In genomic region chr4:44703686-44704368, GRCm38 (mm10) we compare ENCODE assay signal across 8 mouse cellular contexts. TPM values are rescaled to one million over a fixed set of nuclear protein-coding genes. Genes with fewer than 3 reads are reported as not detected.
A peak's percentile ranks its signal among the peaks of the same experiment; 100 is the strongest.
DNase-seq lines count a peak whose midpoint lies in the region; ATAC-seq lines count a peak whose summit lies in the region.

No protein-coding gene starts in this region.

- no peak for ATAC-seq in liver, embryonic 11.5 days (replicated peaks; ENCODE audit: low FRiP score)
- ATAC-seq in embryonic facial prominence, embryonic 11.5 days (replicated peaks; ENCODE audit: insufficient number of reproducible peaks, low FRiP score, low TSS enrichment, low read depth): 0 out of 2 replicates have a peak, but pooled peaks have one; percentile 4
- ATAC-seq in hindbrain, embryonic 14.5 days (ENCODE audit: low FRiP score): no peak; the same call in 1 of the 2 replicates
- ATAC-seq in midbrain, embryonic 16.5 days: no peak

- H3K27me3 ChIP-seq in liver, embryonic 11.5 days (replicated peaks; ENCODE audit: control insufficient read depth, insufficient read depth, low read length): peaks cover 98% of the 10 kb centered on the region
- H3K27me3 ChIP-seq in embryonic facial prominence, embryonic 11.5 days (ENCODE audit: control insufficient read depth, insufficient read depth, low read length): peaks cover 90% of the 10 kb centered on the region
- H3K27me3 ChIP-seq in hindbrain, embryonic 14.5 days (ENCODE audit: control insufficient read depth, insufficient read depth, low read length): peaks cover 90% of the 10 kb centered on the region
- peaks cover 70% of the 10 kb centered on the region for H3K27me3 ChIP-seq in midbrain, embryonic 16.5 days (ENCODE audit: control insufficient read depth, insufficient read depth, low read depth, low read length)

- no peak overlapping the region for H3K9ac ChIP-seq in liver, embryonic 11.5 days (ENCODE audit: low read depth, low read length)
- no peak overlapping the region for H3K9ac ChIP-seq in embryonic facial prominence, embryonic 11.5 days (replicated peaks; ENCODE audit: low read length)
- H3K9ac ChIP-seq in hindbrain, embryonic 14.5 days: peak overlapping the region; percentile 46
- H3K9ac ChIP-seq in midbrain, embryonic 16.5 days (ENCODE audit: low read depth, low read length): peak overlapping the region; percentile 38

- H3K9me3 ChIP-seq in liver, embryonic 11.5 days (ENCODE audit: control insufficient read depth, low read length): no peaks in the 10 kb centered on the region
- no peaks in the 10 kb centered on the region for H3K9me3 ChIP-seq in embryonic facial prominence, embryonic 11.5 days (replicated peaks; ENCODE audit: control insufficient read depth, low read length)
- no peaks in the 10 kb centered on the region for H3K9me3 ChIP-seq in hindbrain, embryonic 14.5 days (ENCODE audit: control insufficient read depth, low read length)
- no peaks in the 10 kb centered on the region for H3K9me3 ChIP-seq in midbrain, embryonic 16.5 days (replicated peaks; ENCODE audit: control insufficient read depth, low read length, poor library complexity, severe bottlenecking)

- DNase-seq in liver, embryonic 11.5 days (ENCODE audit: low spot score): peak; percentile 39
- DNase-seq in liver: no peak
- DNase-seq in embryonic facial prominence, embryonic 11.5 days (ENCODE audit: low spot score): peak; percentile 10
- no peak for DNase-seq in hindbrain, embryonic 14.5 days (ENCODE audit: low spot score)
- no peak for DNase-seq in natural killer cell, adult 2 months (ENCODE audit: low spot score in 2 of 2)
- no peak for DNase-seq in layer of hippocampus, adult 8-10 months (ENCODE audit: low spot score in 2 of 2)
- no peak for DNase-seq in left cerebral cortex, adult 9 months (ENCODE audit: low spot score in 2 of 2)

- peak overlapping the region; percentile 71 for H3K4me2 ChIP-seq in liver, embryonic 11.5 days
- peak overlapping the region; percentile 70 for H3K4me2 ChIP-seq in embryonic facial prominence, embryonic 11.5 days (ENCODE audit: low read depth, low read length)
- H3K4me2 ChIP-seq in hindbrain, embryonic 14.5 days (replicated peaks): peak overlapping the region; percentile 62
- H3K4me2 ChIP-seq in midbrain, embryonic 16.5 days (ENCODE audit: low read length): peak overlapping the region; percentile 57

- H3K4me3 ChIP-seq in liver, embryonic 11.5 days (ENCODE audit: low read depth, low read length): peak overlapping the region; percentile 37
- H3K4me3 ChIP-seq in embryonic facial prominence, embryonic 11.5 days (ENCODE audit: low read depth, low read length): peak overlapping the region; percentile 37
- peak overlapping the region; percentile 44 for H3K4me3 ChIP-seq in hindbrain, embryonic 14.5 days (replicated peaks; ENCODE audit: low read length)
- peak overlapping the region; percentile 41 for H3K4me3 ChIP-seq in midbrain, embryonic 16.5 days (ENCODE audit: low read depth, low read length)

- 2% methylated on average over 66 of the region's 66 CpGs for WGBS in liver, embryonic 11.5 days
- under 1% methylated on average over 64 of the region's 66 CpGs for WGBS in embryonic facial prominence, embryonic 11.5 days
- under 1% methylated on average over 66 of the region's 66 CpGs for WGBS in hindbrain, embryonic 14.5 days
- WGBS in midbrain, embryonic 16.5 days: under 1% methylated on average over 64 of the region's 66 CpGs

- H3K27ac ChIP-seq in liver, embryonic 11.5 days (ENCODE audit: low read depth, low read length): no peak overlapping the region
- H3K27ac ChIP-seq in embryonic facial prominence, embryonic 11.5 days (replicated peaks; ENCODE audit: low read depth, low read length): no peak overlapping the region
- H3K27ac ChIP-seq in hindbrain, embryonic 14.5 days: peak overlapping the region; percentile 36; the same call in 1 of the 2 replicates
- peak overlapping the region; percentile 45; the same call in 1 of the 2 replicates for H3K27ac ChIP-seq in midbrain, embryonic 16.5 days (ENCODE audit: low read length)

- H3K36me3 ChIP-seq in liver, embryonic 11.5 days (ENCODE audit: control insufficient read depth, insufficient read depth, low read length): no peaks in the 10 kb centered on the region
- H3K36me3 ChIP-seq in embryonic facial prominence, embryonic 11.5 days (replicated peaks; ENCODE audit: control insufficient read depth, insufficient read depth, low read depth, low read length): no peaks in the 10 kb centered on the region
- no peaks in the 10 kb centered on the region for H3K36me3 ChIP-seq in hindbrain, embryonic 14.5 days (replicated peaks; ENCODE audit: control insufficient read depth, insufficient read depth)
- H3K36me3 ChIP-seq in midbrain, embryonic 16.5 days (ENCODE audit: control insufficient read depth, insufficient read depth, low read length): no peaks in the 10 kb centered on the region

- 0 out of 2 replicates have a peak, but pooled peaks cover 2% of the 10 kb centered on the region for H3K4me1 ChIP-seq in liver, embryonic 11.5 days (replicated peaks; ENCODE audit: control insufficient read depth, insufficient read depth, low read length)
- H3K4me1 ChIP-seq in embryonic facial prominence, embryonic 11.5 days (ENCODE audit: control insufficient read depth, insufficient read depth, low read length): peaks cover 7% of the 10 kb centered on the region
- peaks cover 6% of the 10 kb centered on the region for H3K4me1 ChIP-seq in hindbrain, embryonic 14.5 days (replicated peaks; ENCODE audit: control insufficient read depth, insufficient read depth, low read length)
- H3K4me1 ChIP-seq in midbrain, embryonic 16.5 days (ENCODE audit: control insufficient read depth, insufficient read depth, low read length): peaks cover 10% of the 10 kb centered on the region; the same call in 1 of the 2 replicates

RNA-seq across cellular contexts. Expression of gene Pax5, which starts 6.5 kb away (rescaled TPM):
- not detected in 2 replicates for polyA plus RNA-seq in liver, embryonic 11.5 days (2014; fragmentation: Nextera tagmentation; extraction: Ambion mirVana)
- 0.28 and 0.72 TPM in 2 replicates for polyA plus RNA-seq in embryonic facial prominence, embryonic 11.5 days (2014; fragmentation: Nextera tagmentation; extraction: Ambion mirVana)
- polyA plus RNA-seq in hindbrain, embryonic 14.5 days (2014; fragmentation: Nextera tagmentation; extraction: Ambion mirVana): 1.8 and 1.9 TPM in 2 replicates
- polyA plus RNA-seq in midbrain, embryonic 16.5 days (2015; fragmentation: Nextera tagmentation; extraction: Ambion mirVana): 3.6 and 4.8 TPM in 2 replicates
- under 1 TPM; 0.10 to 0.62 (median 0.25) TPM for total RNA-seq in layer of hippocampus, adult 8-10 months (2022)

RNA-seq across cellular contexts. Expression of gene Zcchc7, which starts 51.9 kb away (rescaled TPM):
- polyA plus RNA-seq in liver, embryonic 11.5 days (2014; fragmentation: Nextera tagmentation; extraction: Ambion mirVana): 27.3 and 28.5 TPM in 2 replicates
- polyA plus RNA-seq in embryonic facial prominence, embryonic 11.5 days (2014; fragmentation: Nextera tagmentation; extraction: Ambion mirVana): 16.3 and 19.0 TPM in 2 replicates
- 34.3 and 38.5 TPM in 2 replicates for polyA plus RNA-seq in hindbrain, embryonic 14.5 days (2014; fragmentation: Nextera tagmentation; extraction: Ambion mirVana)
- polyA plus RNA-seq in midbrain, embryonic 16.5 days (2015; fragmentation: Nextera tagmentation; extraction: Ambion mirVana): 31.2 and 34.7 TPM in 2 replicates
- total RNA-seq in layer of hippocampus, adult 8-10 months (2022): 10 to 100 TPM; 56.6 to 93.7 (median 75.1) TPM

Comparison
In these comparisons a context has a peak if more than half of its experiments do, and no peak if none do; other contexts are left out.
1. DNase-seq: peak in liver, embryonic 11.5 days (single experiment) and embryonic facial prominence, embryonic 11.5 days (single experiment); none in liver (single experiment), hindbrain, embryonic 14.5 days (single experiment), natural killer cell, adult 2 months (0 of 2), layer of hippocampus, adult 8-10 months (0 of 2) and left cerebral cortex, adult 9 months (0 of 2).
2. H3K27ac ChIP-seq: peak in hindbrain, embryonic 14.5 days (single experiment) and midbrain, embryonic 16.5 days (single experiment); none in liver, embryonic 11.5 days (single experiment) and embryonic facial prominence, embryonic 11.5 days (single experiment).
3. H3K9ac ChIP-seq: peak in hindbrain, embryonic 14.5 days (single experiment) and midbrain, embryonic 16.5 days (single experiment); none in liver, embryonic 11.5 days (single experiment) and embryonic facial prominence, embryonic 11.5 days (single experiment).
4. Peak in every context shown above with its lines, with median percentiles within 50 percentile points of each other: H3K4me2 ChIP-seq and H3K4me3 ChIP-seq.